Mouse (Mus musculus) left cerebral cortex, adult 9 months (tissue): ENCODE results near the gene Ccin.

Source experiments
- DNase-seq, 2 experiments: peaks; one replicate each; pipeline ENCODE4 v3.0.0; 2022; ENCODE audit warnings: low spot score in 2 of 2

Ccin gene

DNA sequence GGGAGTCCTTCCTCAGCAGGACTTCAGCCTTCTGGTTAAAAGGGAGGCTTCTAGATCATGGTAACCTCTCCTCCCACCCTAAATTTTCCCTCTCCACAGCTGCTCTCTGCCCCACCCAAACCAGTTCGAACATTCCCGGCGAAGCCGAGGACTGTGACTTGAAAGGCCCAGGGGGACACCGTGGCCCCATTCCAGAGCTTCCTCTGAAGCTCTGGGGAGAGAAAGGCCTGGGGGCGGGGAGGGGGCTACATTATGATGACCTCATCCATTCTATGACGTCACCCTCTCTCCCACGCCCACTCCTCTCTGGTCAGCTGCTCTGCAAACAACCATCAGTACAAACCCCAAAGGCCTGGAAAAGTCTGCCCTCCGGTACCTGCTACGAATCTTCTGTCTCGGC, at the start of gene Ccin:
TSS of gene Ccin (plus strand) at position 303 of the 400 bp plus-strand sequence.
- no peak for DNase-seq

DNA sequence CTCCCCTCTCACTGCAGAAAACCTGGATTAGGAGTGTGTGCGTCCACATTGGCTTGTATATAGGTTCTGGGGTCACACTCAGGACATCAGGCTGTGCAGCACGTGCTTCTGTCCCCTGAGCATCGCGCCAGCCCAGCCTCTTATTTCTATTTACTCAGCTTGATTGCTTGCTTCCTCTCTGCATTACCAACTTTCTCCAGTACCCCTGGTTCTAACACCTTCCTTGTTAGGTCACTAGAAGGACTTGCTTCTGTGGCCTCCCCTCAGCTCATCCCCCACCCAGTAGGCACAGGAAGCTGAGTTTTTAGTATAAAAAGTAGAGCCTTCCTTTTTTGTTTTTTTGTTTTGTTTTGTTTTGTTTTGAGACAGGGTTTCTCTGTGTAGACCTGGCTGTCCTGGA, 47.1 kb upstream of the Ccin start:
- no peak for DNase-seq

DNA sequence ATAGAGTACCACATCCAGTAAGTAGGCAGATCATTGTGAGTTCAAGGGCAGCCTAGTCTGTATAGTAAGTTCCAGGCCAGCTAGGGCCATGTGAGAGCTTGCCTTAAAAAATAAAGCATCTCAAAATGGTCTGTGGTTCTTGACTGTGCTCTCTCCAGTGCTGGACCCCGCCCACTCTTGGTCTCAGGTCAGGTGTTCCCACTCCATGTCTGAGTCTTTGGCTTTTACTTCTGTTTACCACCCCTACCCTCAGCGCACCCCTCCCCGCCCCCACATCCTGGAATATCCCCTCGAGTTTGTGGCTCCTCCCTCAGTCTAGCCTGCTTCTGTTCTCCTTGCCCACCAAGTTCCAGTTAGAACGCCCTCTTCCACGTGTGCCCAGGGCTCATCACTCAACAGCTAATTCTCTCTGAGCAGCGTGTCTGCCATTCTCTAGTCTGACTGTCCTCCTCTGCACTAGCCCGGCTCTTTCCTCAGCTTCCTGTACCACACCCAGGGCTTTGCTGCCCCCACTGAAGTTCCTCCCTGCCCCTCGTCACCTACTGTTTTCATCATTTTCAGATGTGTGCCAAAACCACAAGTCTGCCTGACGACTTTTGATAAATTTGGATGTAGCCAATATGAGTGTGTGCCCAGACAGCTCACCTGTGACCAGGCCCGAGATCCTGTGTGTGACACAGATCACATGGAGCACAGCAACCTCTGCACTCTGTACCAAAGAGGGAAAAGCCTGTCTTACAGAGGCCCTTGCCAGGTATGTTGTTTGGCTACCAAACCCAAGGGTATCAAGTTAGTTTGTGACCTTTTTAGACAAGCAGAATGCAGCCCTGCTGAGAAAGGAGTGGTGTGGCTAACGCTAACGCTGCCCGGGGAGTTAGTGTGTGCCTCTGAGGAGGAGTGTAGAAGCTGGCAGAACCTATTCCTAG, 46.3 kb upstream of the Ccin start:
- DNase-seq: no peak

GRCm38 (mm10) chr4:43941315-43941714, 42.0 kb upstream of the Ccin start:
- no peak for DNase-seq

DNA sequence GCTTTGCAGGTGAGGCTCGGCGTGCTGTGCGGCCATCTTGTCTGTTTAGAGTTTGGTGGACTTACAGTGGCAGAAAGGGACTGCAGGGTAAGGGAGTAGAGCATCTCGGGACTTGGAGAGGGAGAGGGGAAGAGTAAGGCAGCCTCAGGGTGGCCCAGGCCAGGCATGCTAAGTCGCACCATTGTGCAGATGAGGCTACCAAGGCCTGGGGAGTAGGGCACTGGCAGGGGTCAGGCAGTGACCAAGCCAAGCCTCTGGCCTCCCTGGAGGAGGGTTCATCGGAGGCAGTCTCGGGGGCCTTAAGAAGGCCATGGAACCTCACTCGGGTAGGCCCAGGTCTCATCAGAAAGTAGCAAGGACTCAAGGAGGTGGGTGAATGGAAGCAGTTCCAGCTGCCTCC, 40.9 kb upstream of the Ccin start:
- DNase-seq: no peak

DNA sequence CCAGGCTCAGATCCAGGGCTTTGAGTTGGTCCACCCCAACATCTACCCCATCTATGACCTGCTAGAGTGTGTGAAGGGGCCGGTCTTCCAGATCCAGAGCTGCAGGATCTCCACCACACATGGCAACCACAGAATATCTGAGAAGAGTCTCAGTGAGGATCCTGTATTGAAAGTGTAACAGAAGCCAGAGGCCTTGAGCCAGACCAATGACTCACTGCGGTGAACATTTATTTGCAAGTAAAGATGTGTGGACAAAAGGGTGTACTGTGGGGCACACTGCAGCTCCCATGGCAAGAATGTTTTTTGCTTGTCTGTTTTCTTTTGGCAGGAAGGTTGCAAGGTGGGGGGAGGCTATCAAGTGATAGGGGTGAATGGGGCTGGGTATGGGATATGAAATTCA, 35.7 kb upstream of the Ccin start:
- no peak for DNase-seq

DNA sequence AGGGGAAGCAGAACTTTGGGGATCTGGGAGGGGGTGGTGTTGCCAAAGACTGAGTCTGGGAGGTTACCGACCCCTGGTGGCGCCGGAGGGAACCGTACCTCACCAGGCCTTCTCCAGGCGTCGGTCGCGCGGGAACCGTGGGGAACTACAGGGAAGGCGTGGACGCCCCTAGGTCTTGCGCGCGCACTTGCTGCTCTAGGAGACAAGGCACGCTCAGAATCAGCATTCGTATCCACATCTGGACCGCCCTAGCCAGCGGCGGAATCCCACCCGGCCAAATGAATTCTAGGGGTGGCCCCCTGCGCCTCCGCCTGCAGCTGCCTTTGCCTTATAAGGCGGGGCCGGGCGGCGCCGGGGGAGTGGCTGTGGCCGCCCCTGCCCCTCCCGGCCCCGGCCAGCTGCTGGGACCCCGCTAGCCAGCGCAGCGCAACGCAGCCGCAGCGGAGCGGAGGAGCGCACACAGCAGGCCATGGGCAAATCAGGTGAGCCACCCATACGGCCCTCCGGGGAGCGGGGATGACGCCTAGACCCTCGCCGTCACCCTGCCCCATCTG, 25.9 kb upstream of the Ccin start, which contains the start of gene Glipr2:
TSS of gene Glipr2 (plus strand) at position 110 of the 554 bp plus-strand sequence.
- peak in 1 of 2 experiments; percentile 55 for DNase-seq

DNA sequence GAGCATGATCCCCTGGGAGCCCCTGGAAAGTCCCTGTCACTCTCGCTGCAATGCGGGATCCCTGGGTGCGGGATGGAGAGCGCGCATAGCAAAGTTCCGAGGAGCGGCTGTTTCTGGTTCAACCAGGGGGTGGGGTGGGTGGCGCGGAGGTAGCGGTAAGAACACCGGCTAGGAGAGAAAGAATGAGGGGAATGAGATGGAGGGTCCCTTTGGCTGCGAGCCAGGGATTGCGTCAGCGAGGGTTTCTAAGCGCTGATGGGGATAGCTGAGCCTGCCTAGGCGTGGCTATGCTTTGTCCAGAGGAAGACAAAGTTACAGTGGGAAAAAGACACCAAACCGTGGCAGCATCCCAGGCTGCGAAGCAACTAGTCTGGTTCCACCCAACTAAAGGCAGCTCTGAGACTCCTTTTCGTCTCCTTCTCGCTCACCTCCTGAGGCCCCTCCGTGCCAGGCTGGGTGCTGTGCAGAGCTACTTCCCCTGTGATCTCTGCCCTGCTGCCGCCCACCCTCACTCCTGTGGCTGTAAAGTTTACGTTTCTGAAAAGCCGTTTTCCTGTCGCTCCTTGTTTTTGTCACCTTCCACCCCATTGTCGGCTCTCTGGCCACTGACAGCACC, 25.3 kb upstream of the Ccin start:
- no peak for DNase-seq

GRCm38 (mm10) chr4:43959523-43960179, 23.6 kb upstream of the Ccin start:
- DNase-seq: no peak

DNA sequence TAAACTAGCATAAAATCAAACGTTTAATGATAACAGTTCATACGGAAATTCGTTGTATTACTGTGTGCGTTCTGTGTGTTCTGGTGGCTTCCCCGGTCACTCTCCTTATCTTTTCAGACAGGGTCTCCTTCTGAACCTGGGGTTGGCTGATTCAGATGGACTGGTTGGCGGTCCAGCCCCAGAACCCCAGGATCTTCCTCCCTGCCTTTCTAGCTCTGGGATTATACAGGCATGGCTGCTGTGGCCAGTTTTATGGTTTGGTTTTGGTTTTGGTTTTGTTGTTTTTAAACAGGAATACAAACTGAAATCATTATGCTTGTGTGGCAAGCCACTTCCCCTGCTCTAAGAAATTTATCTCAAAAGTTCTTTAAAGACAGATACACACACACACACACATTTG, 23.1 kb upstream of the Ccin start:
- DNase-seq: no peak

- DNase-seq: no peak
These were observed 18.9 kb upstream of the Ccin start for GRCm38 (mm10) chr4:43964326-43964833.

DNA sequence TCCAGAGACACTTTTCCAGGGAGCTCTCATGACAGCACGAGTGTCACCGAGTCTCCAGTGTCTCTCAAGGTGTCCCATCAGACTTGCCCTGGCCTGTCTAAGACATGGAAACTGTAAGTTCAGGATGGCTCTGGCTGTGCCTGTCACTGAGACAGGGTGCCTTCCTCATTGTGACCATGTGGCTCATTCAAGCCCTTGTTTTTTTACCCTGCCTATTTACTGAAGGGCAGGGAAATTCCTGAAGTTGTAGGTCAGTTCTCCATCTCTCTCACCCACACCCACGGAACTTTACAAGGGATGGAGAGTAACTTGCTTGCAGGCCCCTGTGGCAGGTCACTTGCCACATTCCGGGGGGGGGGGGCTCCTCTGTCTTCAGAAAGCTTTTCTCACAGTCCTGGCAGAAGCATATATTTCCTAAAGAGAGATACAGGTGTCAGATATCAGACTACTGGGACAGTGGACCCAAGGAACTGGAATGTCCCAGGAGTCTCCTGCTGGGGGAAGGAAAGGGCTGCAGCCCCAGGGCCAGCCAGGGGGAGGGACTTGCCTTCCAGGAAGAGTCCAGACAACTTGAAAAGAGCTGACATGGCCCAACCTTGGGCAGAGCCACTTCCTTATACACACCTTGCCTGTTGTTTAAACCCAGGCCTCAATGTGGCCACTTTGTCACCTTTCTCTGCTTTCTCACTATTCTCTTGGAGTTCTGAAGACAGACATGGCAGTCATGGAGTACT, 18.2 kb upstream of the Ccin start:
- no peak for DNase-seq

DNA sequence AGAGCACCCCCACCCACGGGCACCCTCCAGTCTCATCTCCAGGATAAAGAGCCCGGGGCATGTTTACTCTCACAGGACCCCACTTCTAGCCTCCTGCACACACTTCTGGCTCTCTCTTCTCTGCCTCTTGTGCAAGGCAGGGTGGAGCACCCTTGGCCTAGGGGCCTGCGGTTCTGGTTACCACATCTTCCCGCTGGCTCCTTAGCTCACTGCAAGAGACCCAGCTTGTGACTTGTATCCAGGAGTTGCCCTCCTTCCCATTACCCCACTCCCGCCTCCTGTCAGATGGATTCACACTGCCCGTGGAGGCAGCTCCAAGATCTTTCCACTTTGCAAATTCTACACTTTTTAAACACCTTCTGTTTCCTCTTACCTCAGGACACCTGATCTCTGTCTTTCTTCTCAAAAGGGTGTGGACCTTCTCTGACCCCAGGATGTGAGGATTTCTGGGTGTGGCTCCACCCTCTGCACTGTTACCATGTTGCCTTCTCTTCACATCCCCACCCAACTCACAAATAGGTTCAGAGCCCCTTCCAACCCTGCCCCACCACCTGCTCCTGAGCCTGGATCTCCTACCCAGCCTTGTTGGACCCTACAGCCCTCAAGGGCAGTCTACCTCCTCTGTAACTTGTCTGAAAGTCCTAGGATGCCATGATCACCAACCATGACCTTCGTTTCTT, 17.3 kb upstream of the Ccin start:
- no peak for DNase-seq

GRCm38 (mm10) chr4:43968650-43969049, 14.6 kb upstream of the Ccin start:
- peak in 1 of 2 experiments; percentile 52 for DNase-seq

- no peak for DNase-seq
These were observed 13.9 kb upstream of the Ccin start for GRCm38 (mm10) chr4:43969373-43969772.

GRCm38 (mm10) chr4:43970393-43971330, 12.6 kb upstream of the Ccin start:
- no peak for DNase-seq

GRCm38 (mm10) chr4:43971541-43972136, 11.6 kb upstream of the Ccin start:
- no peak for DNase-seq

GRCm38 (mm10) chr4:43972137-43972591, 11.1 kb upstream of the Ccin start:
- no peak for DNase-seq

GRCm38 (mm10) chr4:43973526-43973981, 9.7 kb upstream of the Ccin start:
- peak in 1 of 2 experiments; percentile 52 for DNase-seq
